Mouse (Mus musculus) limb, embryonic 15.5 days (tissue): Measurements from ENCODE around the gene BC049762. TPM values are rescaled to one million over a fixed set of nuclear protein-coding genes. Genes with fewer than 3 reads are reported as not detected.

Source experiments
- ATAC-seq: fragments of 200-750 bp; cut with Nextera tagmentation; 2 replicates; pipeline ENCODE4 v1.8.0; 2017; ENCODE audit warnings: low read depth, moderate TSS enrichment; ENCODE audit not compliant: insufficient number of reproducible peaks, low FRiP score, low TSS enrichment
- H3K27ac ChIP-seq: fragments of 300-500 bp; sonication (generic); 2 replicates; pipeline ENCODE4 v1.5.1; 2015; ENCODE audit warnings: moderate library complexity, mild to moderate bottlenecking, inconsistent platforms
- H3K27me3 ChIP-seq: fragments of 300-500 bp; sonication (generic); 2 replicates; pipeline ENCODE4 v1.6.1; 2015; ENCODE audit warnings: inconsistent platforms
- H3K36me3 ChIP-seq: fragments of 300-500 bp; sonication (generic); 2 replicates; pipeline ENCODE4 v1.6.1; 2015; ENCODE audit warnings: inconsistent platforms
- H3K4me1 ChIP-seq: fragments of 300-500 bp; sonication (generic); 2 replicates; pipeline ENCODE4 v1.6.1; 2015; ENCODE audit warnings: inconsistent platforms
- H3K4me2 ChIP-seq: fragments of 300-500 bp; sonication (generic); 2 replicates; pipeline ENCODE4 v1.6.1; 2015; ENCODE audit warnings: mild to moderate bottlenecking, inconsistent platforms
- H3K4me3 ChIP-seq: fragments of 300-500 bp; sonication (generic); 2 replicates; pipeline ENCODE4 v1.5.1; 2015; ENCODE audit warnings: mild to moderate bottlenecking, inconsistent platforms
- H3K9ac ChIP-seq: fragments of 300-500 bp; sonication (generic); 2 replicates; pipeline ENCODE4 v1.6.1; 2015; ENCODE audit warnings: inconsistent platforms
- H3K9me3 ChIP-seq: fragments of 300-500 bp; sonication (generic); 2 replicates; pipeline ENCODE4 v1.6.1; 2016; ENCODE audit warnings: inconsistent platforms
- WGBS: fragments of 180-500 bp; shearing (Covaris S2); methylation state at CpG from one replicate; pipeline ENCODE4 v1.1.7; 2015; 5-methylcytosine and 5-hydroxymethylcytosine counted together
- polyA plus RNA-seq: library from polyadenylated mRNA; unstranded; fragments of >200 nt; fragmentation: Nextera tagmentation; extraction: Ambion mirVana; gene quantifications from 2 replicates; pipeline ENCODE4 v1.2.1, GENCODE M21; 2015

BC049762 gene
- polyA plus RNA-seq, 1 experiment from 2014 or later, result 0.33 TPM

DNA sequence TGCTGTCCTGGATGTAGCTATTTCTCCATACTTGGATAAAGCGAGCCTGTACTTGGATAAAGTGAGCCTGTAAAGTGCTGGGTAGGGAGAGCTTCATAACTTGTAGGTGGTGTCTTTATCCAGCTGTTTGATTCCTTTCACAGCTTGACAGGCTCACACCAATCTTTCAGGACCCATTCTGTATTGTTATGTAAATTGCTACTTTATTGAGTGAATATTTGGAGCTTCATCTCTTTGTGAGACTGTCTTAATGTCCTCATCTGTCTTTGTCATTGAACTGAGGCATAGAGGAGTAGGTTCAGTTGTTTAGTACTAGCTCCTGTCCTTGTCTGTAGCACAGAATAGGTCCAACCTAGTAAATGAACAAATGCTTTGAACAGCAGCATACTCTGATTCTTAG, 11.6 kb upstream of the BC049762 start:
- 94% methylated on average over 1 of the region's 1 CpGs for WGBS

DNA sequence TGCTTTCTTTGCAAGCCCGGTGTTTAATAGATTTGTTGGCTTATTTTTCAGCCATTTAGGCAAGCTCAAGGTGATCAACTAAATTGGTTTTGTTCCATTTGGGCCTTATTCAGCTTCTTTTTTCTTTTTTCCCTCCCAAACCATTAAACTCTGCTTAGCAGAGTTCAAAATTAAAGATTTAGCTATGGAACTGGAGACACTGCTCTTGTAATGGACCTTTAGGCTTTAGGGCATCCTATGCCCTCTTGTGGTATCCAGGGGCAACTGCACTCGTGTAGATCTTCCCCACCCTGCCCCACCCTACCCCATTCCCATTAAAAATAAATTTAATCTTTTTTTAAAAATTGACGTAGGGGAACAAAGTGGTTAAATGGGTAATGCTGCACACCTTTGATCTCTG, 2.5 kb upstream of the BC049762 start:
- Histone ChIP-seq H3K36me3 (peaks cover 7% of the 10 kb centered on the region), H3K27ac (no peak overlapping the region), H3K4me3 (peak overlapping the region; percentile 85), H3K4me1 (peaks cover 25% of the 10 kb centered on the region), H3K4me2 (peak overlapping the region; percentile 95), H3K9me3 (no peaks in the 10 kb centered on the region), H3K27me3 (no peaks in the 10 kb centered on the region), H3K9ac (no peak overlapping the region)
- no peak for ATAC-seq
- 39% methylated on average over 3 of the region's 3 CpGs for WGBS

More for the DNA sequence above, 11.6 kb upstream of the BC049762 start:
- Histone ChIP-seq H3K36me3 (peaks cover 66% of the 10 kb centered on the region), H3K4me1 (no peaks in the 10 kb centered on the region), H3K27ac (no peak overlapping the region), H3K4me2 (no peak overlapping the region), H3K27me3 (no peaks in the 10 kb centered on the region), H3K9ac (no peak overlapping the region), H3K4me3 (no peak overlapping the region), H3K9me3 (no peaks in the 10 kb centered on the region)
- ATAC-seq, result no peak

DNA sequence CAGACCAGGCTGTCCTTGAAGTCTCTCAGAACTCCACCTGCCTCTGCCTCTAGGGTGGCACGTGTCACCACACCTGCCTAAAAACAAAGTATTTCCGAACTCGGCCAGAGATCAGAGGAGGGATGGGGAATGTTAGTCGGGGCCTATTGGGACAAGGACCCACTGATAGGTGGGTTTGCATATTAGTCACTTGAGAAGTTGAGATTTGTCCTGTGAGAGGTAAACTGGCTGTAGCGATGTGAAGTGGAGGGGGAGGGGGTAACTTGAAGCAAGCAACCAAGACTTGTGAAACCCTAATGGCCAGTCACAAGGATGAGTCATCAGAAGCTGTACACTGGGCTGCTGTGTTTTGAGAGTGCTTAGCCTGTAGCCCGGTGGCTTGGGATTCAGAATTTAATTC, 1.5 kb upstream of the BC049762 start:
- Histone ChIP-seq H3K9me3 (no peaks in the 10 kb centered on the region), H3K9ac (0 out of 2 replicates have a peak overlapping the region, but pooled peaks have one; percentile 14), H3K4me2 (peak overlapping the region; percentile 95), H3K27me3 (no peaks in the 10 kb centered on the region), H3K36me3 (peaks cover 6% of the 10 kb centered on the region; the same call in 1 of the 2 replicates), H3K27ac (no peak overlapping the region), H3K4me1 (peaks cover 25% of the 10 kb centered on the region), H3K4me3 (peak overlapping the region; percentile 85)
- ATAC-seq, result no peak
- WGBS, result 12% methylated on average over 6 of the region's 6 CpGs

- Histone ChIP-seq H3K4me2 (peak overlapping the region; percentile 95), H3K4me1 (peaks cover 25% of the 10 kb centered on the region), H3K9me3 (no peaks in the 10 kb centered on the region), H3K36me3 (0 out of 2 replicates have a peak, but pooled peaks cover 4% of the 10 kb centered on the region), H3K27ac (peak overlapping the region; percentile 96), H3K27me3 (no peaks in the 10 kb centered on the region), H3K9ac (peak overlapping the region; percentile 92), H3K4me3 (peak overlapping the region; percentile 85)
- ATAC-seq, result peak; percentile 23; the same call in 1 of the 2 replicates
- WGBS, result under 1% methylated on average over 50 of the region's 50 CpGs
Measured at GRCm38 (mm10) chr11:51263286-51263831, 513 bp upstream of the BC049762 start.

- H3K9me3 ChIP-seq, result no peaks in the 10 kb centered on the region
- H3K9ac ChIP-seq, result peak within 1 kb of the TSS; percentile 56
- H3K4me3 ChIP-seq, result peak within 1 kb of the TSS; percentile 85
- no peak for ATAC-seq
- no peaks in the 10 kb centered on the region for H3K27me3 ChIP-seq
- peak within 1 kb of the TSS; percentile 95 for H3K4me2 ChIP-seq
- peak within 1 kb of the TSS; percentile 96 for H3K27ac ChIP-seq
- peaks cover 25% of the 10 kb centered on the region for H3K4me1 ChIP-seq
- WGBS, result 87% methylated on average over 3 of the region's 3 CpGs
- H3K36me3 ChIP-seq, result no peaks in the 10 kb centered on the region
Measured at GRCm38 (mm10) chr11:51261680-51262219, 1.1 kb downstream of the BC049762 start, which contains the start of gene Clk4. Gene Clk4 (plus strand): TSS chr11:51261730.

DNA sequence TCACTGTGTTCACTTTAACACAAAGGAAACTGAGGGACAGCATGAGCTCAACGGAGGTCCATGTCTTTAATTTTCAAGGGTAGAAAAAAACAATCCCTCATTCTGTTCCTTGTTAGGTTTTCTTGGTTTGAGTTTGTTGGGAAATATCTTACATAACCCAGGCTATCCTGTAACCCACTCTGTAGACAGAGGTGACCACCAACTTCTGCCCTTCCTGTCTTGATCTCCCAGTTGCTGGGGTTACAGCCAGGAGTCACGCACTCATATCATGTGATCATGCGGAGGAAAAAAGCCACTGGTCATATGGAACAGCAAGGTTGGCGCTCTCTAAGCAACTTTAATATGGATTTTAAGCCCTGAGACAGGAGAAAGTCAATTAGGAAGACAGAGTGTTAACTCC, 5.8 kb downstream of the BC049762 start:
- Histone ChIP-seq H3K27me3 (no peaks in the 10 kb centered on the region), H3K4me1 (no peaks in the 10 kb centered on the region), H3K27ac (no peak overlapping the region), H3K4me3 (no peak overlapping the region), H3K36me3 (no peaks in the 10 kb centered on the region), H3K9ac (no peak overlapping the region), H3K4me2 (no peak overlapping the region), H3K9me3 (no peaks in the 10 kb centered on the region)
- 90% methylated on average over 4 of the region's 4 CpGs for WGBS
- ATAC-seq, result no peak

DNA sequence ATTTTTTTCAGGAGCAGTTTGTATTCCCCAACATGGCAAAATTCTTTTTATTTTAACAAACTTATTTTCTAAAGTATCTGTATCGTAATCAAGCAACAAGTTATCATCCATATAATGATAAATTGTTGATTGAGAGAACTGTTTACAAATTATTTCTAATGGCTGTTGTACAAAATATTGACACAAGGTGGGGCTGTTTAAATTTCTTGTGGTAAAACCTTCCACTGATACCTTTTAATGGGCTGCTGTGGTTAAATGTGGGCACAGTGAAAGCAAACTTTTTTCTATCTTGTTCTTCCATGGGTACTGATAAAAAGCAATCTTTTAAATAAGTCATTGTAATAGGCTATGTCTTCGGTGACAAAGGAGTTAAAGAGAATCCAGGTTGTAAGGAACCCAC, 19.9 kb downstream of the BC049762 start:
- Histone ChIP-seq H3K4me3 (no peak overlapping the region), H3K9ac (no peak overlapping the region)
- ATAC-seq, result no peak

GRCm38 (mm10) chr11:51234626-51235025, 28.2 kb downstream of the BC049762 start:
- Histone ChIP-seq H3K9ac (no peak overlapping the region), H3K9me3 (no peaks in the 10 kb centered on the region), H3K27me3 (no peaks in the 10 kb centered on the region), H3K36me3 (no peaks in the 10 kb centered on the region), H3K4me1 (no peaks in the 10 kb centered on the region), H3K4me3 (no peak overlapping the region), H3K27ac (no peak overlapping the region), H3K4me2 (no peak overlapping the region)
- no peak for ATAC-seq
- 77% methylated on average over 9 of the region's 9 CpGs for WGBS

More for the DNA sequence above, 19.9 kb downstream of the BC049762 start:
- Histone ChIP-seq H3K27ac (no peak overlapping the region), H3K36me3 (no peaks in the 10 kb centered on the region), H3K4me2 (no peak overlapping the region), H3K4me1 (no peaks in the 10 kb centered on the region), H3K9me3 (no peaks in the 10 kb centered on the region), H3K27me3 (no peaks in the 10 kb centered on the region)
- 87% methylated on average over 2 of the region's 2 CpGs for WGBS

GRCm38 (mm10) chr11:51227104-51227503, 35.7 kb downstream of the BC049762 start:
- Histone ChIP-seq H3K4me2 (no peak overlapping the region), H3K27ac (no peak overlapping the region), H3K27me3 (no peaks in the 10 kb centered on the region), H3K4me3 (no peak overlapping the region), H3K9me3 (no peaks in the 10 kb centered on the region), H3K36me3 (no peaks in the 10 kb centered on the region), H3K4me1 (no peaks in the 10 kb centered on the region), H3K9ac (no peak overlapping the region)
- 73% methylated on average over 4 of the region's 4 CpGs for WGBS
- no peak for ATAC-seq

DNA sequence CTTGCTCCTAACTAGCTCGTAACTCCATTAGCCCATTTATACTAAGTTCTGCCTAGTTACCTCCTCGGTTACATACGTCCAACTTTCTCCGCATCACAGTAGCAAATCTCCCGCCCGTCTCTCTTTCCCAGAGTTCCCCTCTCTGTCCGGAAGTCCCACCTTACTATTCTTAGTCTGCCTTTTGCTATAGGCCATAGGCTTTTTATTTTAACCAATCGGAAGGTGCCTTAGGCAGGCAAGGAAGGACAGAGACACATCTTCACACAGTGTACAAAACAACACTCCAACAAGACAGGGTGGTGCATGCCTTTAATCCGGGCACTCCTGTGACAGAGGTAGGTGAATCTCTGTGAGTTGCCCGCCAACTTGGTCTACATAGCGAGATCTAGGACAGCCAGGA, 42.5 kb downstream of the BC049762 start, which contains the start of gene Gm12569:
Gm12569 (plus strand) TSS at position 166 of the 400 bp plus-strand sequence.
- ATAC-seq, result no peak
- Histone ChIP-seq H3K4me2 (no peak within 1 kb of the TSS), H3K9ac (no peak within 1 kb of the TSS), H3K4me3 (no peak within 1 kb of the TSS), H3K9me3 (no peaks in the 10 kb centered on the region), H3K36me3 (no peaks in the 10 kb centered on the region), H3K27ac (no peak within 1 kb of the TSS), H3K4me1 (no peaks in the 10 kb centered on the region), H3K27me3 (no peaks in the 10 kb centered on the region)
- 93% methylated on average over 11 of the region's 11 CpGs for WGBS

DNA sequence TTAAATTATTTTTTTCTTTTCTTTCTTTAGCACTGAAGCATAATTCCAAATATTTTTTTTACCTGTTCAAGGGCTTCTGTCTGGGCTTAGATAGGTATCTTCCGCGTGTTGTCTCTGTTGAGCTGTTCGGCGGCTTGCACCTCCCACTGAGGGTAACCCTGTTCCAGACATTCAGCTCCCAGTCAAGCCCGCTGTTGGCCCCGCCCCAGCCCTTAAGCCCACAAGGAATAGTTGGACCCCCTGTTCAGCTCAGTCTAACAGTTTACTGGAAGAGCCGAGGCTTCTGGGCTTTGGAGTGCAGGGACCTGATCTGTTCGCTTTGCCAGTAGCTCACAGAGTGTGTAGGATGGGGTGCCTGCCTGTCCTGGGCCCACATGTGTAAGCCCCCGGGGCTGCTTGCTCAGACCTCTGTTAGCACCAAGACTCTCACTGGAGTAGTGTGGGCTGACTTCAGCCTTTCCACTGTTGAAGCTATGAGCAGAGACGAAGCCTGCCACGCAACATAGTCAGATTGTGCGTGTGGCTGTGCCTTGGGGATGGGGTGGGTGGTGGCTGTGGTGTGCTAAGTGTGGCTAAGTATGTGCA, 43.4 kb downstream of the BC049762 start:
- H3K4me3 ChIP-seq, result no peak overlapping the region
- WGBS, result 81% methylated on average over 12 of the region's 12 CpGs
- no peaks in the 10 kb centered on the region for H3K4me1 ChIP-seq
- H3K36me3 ChIP-seq, result no peaks in the 10 kb centered on the region
- H3K9ac ChIP-seq, result no peak overlapping the region
- H3K27ac ChIP-seq, result no peak overlapping the region
- no peaks in the 10 kb centered on the region for H3K9me3 ChIP-seq
- H3K27me3 ChIP-seq, result no peaks in the 10 kb centered on the region
- H3K4me2 ChIP-seq, result no peak overlapping the region
- ATAC-seq, result no peak

DNA sequence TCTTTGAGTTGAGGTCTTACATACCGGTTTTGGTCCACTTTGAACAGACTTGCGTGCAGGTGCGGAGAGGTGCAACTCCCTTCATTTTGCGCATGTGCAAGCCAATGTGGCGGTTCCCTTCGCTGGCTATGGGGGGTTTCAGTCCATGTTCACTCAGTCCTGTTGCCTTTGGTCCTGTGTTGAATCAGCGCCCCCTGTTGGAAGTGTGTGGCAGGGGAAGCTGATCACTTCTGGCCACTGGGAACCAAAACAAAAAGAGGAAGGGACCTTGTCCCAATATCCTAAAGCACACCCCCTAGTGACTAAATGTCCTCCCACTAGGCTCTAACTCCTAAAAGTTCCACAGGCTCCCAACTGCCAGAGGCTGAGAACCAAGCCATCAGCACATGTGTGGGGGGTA, 48.8 kb downstream of the BC049762 start:
- Histone ChIP-seq H3K4me1 (no peaks in the 10 kb centered on the region), H3K4me2 (no peak overlapping the region), H3K9me3 (no peaks in the 10 kb centered on the region), H3K36me3 (no peaks in the 10 kb centered on the region), H3K4me3 (no peak overlapping the region), H3K27ac (no peak overlapping the region), H3K9ac (no peak overlapping the region), H3K27me3 (no peaks in the 10 kb centered on the region)
- ATAC-seq, result no peak
- whole genome bisulfite sequencing, result 85% methylated on average over 7 of the region's 7 CpGs
